Mouse (Mus musculus): Measurements from ENCODE around the gene Gsta1.
"Not testable (repeated sequence)": the region's sequence is repeated elsewhere in the genome, so short reads cannot be mapped to it uniquely, and the experiment has no call there.

The Gsta1 gene

DNA sequence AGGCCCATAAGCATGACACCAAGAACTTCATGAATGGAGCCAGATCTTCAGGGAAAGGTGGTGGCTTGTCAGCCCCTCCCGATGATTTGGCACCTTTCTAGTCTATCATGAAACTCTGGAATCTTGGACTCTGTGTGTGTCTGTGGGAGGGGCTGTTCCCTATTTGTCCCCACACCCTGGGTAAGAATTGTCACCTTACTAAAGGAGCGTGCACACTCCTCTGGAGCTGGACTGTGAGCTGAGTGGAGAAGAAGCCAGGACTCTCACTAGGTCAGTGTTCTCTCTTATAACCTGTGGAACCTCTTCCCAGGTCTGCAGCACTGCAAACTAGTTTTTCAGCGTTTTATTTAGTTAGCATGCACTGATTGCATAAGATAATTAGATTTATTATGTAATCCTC is at the start of gene Gsta1:
TSS of gene Gsta1 (plus strand) at position 196 of the 400 bp plus-strand sequence.
- not testable (repeated sequence) for DNase-seq (ENCODE audit: low spot score)

DNA sequence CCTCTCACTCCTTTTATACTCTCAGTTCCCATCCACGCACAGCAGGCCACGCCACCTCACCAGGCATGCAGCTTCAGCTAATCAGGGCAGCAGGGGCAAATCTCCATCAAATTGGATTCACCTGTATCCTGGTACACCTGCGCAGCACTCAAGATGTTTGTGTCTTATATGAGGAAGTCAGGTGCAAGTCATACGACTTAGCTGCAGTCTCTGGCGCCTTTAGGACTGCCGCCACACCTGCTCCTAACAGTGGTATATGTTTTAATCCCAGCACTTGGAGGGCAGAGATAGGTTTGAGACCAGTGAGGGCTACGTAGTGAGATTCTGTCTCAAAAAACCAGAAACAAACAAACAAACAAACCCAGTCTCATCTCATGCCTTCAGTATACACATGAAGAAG is 48.0 kb upstream of the Gsta1 start, which contains the start of gene Gsta4:
TSS of gene Gsta4 (plus strand) at position 301 of the 400 bp plus-strand sequence.
- DNase-seq (ENCODE audit: low spot score): not testable (repeated sequence)

DNA sequence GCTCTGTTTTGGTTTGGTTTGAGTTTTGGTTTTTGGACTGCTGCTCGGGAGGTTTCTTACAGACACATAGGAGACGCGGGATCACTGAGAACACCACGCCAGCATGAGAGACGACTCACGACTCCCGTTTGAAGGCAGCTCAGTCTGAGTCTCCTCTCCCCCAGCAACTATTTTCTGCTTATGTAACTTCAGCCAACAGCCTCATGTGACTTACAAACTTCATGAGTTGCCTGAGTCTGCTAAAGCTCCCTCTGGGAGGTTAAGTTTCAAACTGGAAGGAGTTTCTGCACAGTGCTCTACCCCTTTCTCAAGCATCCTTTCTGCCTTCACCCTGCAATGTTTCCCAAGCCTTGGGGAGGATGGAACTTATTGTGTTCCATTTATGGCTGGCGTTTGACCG is 44.8 kb upstream of the Gsta1 start:
- no peak for DNase-seq (ENCODE audit: low spot score)

DNA sequence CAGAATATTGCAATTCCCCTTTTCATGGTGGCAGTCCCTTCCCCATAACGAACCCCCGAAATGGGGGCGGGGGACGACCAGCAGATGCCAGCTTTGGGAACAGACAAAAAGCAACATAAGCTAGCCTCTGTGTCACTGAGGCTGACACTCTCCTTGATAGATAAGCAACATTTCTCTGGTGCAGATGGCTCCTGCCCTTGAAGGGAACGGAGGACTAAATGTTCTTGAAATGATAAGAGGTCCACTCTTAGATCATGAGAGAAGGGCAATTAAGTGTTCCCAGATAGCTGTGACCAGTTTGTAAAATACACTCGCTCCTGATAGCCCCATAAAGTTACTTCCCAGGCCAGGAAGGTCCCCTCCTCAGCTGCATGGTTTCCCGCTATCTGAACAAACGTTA is 41.5 kb upstream of the Gsta1 start:
- DNase-seq (ENCODE audit: low spot score): no peak

DNA sequence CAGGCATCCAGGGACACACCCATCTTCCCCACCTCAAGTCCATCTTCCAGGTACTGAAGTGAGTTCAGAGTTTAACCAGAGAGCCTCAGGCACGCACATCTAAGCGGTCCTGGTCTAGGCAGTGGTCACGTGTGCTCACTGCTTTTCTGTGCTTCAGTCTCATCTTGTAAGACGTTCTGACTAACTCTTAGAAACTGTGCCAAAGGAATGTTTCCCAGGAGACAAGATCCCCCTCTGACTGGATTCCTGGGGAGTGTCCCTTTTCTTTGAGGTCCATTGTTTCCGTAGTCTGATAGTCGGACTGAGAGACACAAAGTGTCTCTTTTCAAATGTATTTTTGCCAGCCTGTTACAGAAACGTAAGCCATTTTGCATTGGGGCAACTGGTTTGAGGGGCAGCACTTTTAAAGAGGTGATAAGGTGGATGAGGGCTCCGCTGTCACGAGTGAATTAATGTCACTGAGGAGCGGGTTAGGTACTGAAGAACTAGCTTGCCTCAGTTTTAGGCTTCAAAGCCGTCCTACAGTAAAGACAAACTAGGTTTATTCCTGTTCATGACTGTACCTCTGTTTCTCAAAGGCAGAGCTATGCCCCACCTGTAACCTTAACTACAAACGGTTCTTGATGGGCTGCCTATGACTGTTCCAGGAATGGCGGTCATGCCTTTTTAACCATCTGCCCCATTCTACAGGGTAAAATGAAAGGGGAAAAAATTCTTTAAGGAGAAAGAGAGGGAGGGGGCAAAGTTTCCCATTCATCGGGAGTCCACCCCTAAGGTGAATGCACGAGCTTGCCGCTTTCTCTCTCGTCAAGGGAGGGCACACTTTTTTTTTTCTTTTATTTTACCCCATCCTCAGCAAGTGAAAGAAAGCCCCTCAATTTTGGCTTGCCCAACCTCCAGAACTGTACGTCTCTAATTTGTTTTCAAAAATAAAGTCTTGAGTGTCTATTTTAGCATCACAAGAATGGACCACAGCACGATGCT is 39.5 kb upstream of the Gsta1 start:
- DNase-seq (ENCODE audit: low spot score): peak; percentile 61

DNA sequence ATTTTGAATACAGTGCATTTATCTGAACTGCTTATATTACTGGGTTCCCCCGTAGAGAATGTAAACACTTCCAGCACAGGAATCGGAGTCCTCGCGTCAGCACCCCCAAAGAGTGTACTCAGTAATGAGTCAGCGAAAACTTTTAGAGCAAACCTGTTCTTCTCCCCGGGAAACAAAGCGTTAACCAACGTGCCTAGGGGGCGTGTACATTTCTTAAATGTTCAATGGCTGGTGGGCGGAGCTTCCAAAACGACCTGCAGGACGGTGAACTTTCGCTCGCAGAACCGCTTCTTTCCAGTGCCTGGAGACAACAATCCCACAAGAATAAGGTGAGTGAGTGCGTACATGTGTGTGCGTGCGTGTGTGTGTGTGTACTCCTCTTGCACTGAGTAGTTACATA is 38.7 kb upstream of the Gsta1 start:
- peak; percentile 95 for DNase-seq (ENCODE audit: low spot score)

DNA sequence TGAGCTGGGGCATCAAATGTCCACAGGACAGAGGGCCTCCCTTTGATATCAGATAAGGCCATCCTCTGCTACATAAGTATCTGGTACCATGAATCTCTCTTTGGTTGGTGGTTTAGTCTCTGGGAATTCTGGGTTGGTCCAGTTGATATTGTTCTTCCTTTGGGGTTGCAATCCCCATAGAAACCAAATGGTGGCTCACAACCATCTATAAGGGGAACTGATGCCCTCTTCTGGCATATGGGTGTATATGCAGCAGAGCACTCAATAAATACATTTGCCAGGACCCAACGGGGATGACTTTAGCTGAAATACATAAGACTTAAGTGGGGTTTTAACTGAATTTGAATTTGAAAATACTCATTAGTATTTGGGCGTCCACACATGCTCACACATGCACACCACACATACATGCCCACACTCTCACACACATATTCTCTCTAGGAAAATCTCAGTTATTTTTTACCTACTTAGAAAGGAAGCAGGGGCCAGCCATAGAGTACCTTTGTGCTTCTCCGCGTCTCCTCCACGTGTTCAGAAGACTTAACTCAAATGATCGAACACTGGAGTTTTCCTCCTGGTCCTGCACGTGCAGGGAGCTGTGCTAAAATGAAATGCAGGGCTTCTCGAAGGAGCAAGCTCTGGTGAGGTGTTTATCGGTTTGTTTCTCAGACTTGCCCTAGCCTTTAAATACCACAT is 36.4 kb upstream of the Gsta1 start:
- peak; percentile 87 for DNase-seq (ENCODE audit: low spot score)

DNA sequence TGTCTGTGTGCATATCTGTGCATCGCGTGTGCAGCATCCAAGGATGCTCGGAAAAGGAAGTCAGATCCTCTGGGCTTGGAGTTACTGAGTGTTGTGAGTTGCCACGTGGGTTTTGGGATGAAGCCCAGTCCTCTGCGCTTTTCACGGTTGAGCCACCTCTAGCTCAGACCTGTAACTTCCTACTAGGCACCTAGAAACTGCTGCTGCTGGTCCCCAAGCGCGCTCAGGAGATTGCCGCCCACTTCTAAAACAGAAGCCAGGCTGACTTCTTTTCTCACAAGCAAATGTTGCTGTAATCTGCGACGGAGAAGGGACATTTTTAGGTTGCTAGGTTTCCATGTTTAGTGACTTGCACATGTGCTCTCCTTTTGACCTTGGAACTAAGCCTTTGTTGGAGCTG is 35.4 kb upstream of the Gsta1 start:
- no peak for DNase-seq (ENCODE audit: low spot score)

DNA sequence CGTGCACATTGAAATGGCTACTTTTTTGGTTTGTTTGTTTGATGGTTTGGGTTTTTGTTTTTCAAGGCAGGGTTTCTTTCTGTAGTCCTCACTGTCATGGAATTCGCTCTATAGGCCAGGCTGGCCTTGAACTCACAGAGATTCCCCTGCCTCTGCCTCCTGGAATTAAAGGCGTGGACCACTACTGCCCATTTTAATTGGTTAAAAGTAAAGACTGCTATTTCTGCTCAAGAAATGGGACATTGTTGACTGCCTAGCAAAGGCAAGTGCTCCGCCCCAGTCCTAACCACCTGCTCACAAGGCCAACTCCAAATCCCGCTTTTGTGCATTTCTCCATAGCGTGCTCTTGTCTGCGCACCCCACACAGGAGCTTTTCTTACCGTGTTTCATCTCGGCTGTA is 32.7 kb upstream of the Gsta1 start:
- no peak for DNase-seq (ENCODE audit: low spot score)

DNA sequence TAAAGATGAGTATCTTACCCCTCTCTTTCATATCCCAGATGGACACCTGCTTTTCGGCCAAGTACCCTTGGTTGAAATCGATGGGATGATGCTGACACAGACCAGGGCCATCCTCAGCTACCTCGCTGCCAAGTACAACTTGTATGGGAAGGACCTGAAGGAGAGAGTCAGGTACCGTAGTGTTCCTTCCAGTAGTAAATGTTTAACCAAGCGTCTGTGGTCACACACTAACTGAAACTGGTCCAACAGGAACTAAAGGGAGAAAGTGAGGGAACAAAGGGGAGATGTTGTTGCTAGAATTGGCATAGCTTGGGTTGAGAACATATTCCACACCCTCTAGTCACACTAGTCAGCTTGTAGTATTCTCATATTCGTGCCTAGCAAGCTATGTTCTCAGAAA is 26.3 kb upstream of the Gsta1 start:
- no peak for DNase-seq (ENCODE audit: low spot score)

DNA sequence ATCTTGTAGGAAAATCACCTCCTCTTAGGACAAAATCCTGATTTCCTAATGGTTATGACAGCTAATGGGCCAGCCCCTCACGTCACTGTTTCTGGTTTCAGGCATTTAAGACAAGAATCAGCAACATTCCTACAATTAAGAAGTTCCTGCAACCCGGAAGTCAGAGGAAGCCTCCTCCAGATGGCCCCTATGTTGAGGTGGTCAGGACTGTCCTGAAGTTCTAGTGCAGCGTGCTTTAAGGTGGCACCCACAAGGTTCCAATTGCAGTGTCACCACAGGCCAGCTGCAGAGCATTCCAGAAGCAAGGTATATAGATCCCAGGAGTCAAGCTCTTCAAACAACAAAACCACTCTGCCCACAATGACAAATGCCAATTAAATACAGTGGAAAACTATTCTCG is 21.5 kb upstream of the Gsta1 start:
- DNase-seq (ENCODE audit: low spot score): no peak

DNA sequence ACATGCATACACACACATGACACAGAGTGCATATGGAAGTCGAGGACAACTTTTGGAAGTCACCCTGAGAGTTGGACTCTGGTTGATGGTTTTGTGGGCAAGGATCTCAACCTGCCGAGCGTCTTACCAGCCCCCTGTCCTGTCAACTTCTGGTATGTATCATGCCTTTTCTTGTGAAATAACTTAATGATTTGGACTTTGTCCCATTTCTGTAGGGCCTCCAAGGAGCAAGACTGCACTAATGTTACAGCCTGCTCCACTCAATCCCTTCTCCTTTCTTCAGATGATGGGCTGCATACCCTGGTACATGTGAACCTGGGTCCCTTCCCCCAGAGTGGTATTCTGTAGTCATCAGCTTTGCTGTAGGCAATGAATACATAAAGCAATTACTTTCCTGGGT is 20.4 kb upstream of the Gsta1 start:
- DNase-seq (ENCODE audit: low spot score): no peak

DNA sequence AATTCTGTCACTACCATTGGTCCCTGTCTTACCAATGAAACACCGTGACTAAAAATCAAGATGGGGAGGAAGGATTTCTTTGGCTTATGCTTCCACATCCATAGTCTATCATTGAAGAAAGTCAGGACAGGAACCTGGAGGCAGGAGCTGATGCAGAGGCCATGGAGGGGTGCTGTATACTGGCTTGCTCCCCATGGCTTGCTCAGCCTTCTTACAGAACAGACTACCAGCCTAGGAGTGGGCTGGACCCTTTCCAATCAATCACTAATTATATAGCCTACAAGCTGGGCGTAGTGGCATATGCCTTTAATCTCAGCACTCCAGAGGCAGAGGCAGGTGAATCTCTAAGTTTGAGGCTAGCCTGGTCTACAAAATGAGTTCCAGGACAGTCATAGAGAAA is 19.6 kb upstream of the Gsta1 start:
- DNase-seq (ENCODE audit: low spot score): no peak

DNA sequence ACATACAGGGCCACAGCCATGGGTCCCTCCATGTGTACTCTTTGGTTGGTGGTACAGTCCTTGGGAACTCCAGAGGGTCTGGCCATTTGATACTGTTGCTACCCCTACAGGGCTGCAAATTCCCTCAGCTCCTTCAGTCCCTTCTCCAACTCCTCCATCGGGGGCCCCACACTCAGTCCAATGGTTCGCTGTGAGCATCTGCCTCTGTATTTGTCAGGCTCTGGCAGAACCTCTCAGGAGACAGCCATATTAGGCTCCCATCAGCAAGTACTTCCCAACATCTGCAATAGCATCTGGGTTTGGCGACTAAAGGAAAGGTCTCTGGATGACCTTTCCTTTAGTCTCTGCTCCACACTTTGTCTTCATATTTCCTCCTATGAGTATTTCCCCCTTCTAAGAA is 18.9 kb upstream of the Gsta1 start:
- DNase-seq (ENCODE audit: low spot score): no peak

DNA sequence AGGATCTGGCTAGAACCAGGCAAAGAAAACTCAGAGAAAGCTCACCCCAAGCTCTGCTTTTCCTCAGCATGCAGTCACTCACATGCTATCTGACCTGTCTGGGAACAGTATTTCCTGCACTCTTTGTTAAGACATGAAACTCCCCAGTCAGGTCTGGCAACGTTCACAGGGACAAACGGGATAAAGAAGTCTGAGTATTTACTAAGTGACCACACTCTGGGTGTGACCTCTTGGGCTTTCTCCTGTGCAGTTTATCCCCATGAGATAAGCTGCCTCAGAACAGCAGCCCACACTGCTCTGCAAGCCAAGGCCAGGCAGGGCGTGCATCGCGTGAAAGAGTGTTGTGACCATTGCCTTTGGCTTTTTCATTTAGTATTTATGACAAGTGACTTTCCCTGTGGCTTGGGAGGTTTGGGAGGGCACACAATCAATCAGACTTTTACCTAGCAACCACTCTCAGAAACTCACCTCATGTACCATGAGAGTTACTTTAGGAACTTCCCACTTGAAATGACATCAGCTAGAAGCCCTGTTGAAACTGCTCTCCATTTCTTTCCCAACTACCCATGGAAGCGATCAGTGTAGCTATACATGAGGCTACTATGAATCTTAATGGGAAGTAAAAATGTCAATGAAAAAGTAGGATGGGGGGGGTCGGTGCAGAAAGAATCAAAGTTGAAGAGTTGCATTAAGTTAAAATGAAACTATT is 18.0 kb upstream of the Gsta1 start:
- no peak for DNase-seq (ENCODE audit: low spot score)

DNA sequence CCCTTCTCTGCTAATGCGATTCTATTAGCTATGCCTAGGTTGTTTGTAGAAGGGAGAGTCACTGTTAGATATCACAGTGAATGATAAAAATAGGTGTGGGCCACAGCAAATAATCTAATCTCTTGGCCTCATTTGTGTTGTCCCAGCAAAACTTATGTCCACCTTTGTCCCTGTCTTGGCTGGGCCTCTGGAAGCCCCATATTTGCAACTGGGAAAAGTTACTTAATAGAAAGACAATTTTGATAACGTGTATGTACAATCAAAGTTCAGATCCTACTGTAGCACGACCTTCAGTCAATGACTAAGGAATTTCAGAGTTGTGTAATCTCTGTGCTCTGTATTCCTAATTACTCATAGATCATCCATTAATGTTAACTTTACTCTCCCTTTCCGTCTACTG is 13.4 kb upstream of the Gsta1 start:
- no peak for DNase-seq (ENCODE audit: low spot score)

DNA sequence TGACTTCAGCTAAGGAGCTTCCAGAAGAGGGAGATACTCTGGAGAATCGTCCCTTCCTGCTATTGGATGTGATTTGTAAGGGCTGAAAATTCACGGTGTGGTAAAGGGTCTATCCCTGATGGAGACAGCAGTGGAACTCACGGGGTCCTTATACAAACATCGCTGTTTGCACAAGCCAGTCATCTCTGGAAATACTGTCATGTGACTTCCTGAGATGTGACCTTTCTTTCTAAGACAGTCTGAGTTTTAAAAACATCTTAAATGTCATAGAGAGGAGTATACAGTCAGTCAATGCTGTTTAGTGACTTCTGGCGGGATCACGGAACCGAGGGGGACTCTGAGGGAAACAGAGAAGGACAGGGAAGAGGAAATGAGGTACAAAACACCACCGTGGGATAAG is 7.8 kb upstream of the Gsta1 start:
- DNase-seq (ENCODE audit: low spot score): no peak

DNA sequence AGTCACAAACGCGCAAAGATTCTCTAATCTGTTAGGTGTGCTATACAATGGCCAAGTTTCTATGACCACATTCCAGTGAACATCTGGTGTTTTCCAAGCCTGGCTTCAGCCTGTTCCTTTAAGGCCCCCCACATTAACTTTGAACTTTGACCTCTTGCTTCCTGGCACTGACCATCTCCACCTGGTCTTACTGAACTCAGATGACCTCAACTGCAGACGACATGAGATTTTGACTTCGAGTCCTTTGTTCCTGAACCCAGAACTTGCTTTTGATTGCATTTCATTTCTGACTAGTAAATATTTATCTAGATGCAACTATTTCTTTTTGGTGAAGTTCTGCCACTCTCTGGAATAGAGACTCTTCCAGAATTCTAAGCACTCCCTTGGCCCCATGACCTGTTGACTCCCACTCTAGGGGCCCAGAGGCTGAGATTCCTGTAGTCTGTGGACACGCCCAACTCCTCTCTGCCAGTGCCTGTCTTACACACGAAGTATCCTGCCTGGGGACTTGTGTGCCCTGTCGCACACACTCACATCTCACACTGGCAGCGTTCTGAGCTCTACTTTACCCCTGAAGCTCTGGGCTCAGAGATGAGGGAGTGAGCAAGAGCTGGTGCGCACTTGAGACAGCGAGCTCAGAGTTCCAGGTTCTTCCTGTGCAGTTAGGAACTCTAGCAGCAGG is 7.1 kb upstream of the Gsta1 start:
- peak; percentile 67 for DNase-seq (ENCODE audit: low spot score)

DNA sequence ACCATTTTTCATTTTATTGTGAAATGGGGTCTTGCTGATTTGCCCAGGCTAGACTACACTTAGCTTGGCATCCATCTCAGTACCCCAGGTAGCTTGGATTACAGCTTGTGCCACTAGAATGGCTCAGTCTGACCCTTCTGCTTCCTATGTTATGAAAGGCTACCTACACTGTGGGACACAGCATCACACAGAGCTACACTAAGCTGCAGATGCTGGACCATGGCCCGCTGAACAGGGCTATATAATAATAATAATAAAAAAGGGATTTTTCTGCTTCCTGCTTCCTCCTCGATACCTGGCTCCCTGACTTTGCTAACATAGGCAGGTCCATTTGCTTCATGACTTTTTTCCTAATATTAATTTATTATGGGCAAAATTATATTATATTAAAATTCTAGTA is 6.0 kb upstream of the Gsta1 start:
- no peak for DNase-seq (ENCODE audit: low spot score)

DNA sequence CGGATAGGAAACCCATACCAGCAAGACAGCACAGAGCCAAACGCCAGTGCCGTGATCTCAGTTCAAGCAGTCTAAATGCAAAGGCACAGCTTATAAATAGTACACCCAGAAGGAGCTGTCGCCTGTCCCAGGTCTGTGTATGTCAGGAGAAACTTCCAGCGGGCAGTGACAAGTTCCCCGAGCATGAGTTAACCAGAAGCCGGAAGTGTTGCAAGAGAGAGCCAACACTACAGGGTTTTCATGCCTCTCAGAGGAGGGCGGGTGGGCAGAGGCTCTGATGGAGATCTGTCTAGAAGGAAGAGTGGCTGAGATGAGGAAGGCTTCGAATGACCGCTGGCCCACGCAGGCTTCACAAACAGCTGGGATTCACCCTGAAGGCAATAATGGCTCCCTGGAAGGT is 5.2 kb upstream of the Gsta1 start:
- DNase-seq (ENCODE audit: low spot score): no peak

DNA sequence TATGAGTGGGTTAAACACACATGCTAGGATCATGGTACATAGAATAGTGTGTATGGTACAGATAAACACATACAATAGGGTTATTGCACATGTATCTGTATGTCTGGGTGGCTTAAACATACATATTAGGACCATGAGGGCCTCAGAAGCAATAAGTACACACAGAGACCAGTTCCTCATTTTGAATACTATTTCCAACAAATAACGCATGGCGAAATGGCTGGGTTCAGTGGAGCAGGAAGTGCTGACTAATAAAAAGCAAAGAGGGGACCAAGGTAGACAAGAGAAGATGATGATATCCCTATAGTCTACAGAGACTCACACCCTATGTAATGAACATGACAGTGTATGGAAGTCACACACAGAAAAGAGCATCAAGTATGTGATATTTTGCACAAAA is 2.3 kb upstream of the Gsta1 start:
- no peak for DNase-seq (ENCODE audit: low spot score)

DNA sequence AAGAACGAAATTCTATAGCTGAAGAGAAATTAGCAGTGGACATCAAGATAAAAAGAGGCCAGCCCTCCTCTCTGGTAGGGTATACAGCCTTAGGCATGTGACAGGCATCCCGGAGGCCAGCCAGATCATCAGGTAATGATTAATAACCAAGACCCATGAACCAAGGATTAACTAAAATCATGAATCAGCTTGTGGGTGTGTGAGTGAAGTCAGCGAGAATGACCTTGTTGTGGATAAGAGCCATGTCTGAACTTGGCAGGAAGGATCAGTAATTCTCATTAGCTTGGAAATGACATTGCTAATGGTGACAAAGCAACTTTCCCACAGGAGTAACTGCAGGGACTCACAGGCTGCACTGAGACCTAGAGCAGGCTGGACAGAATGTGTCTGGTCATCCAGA is 798 bp upstream of the Gsta1 start:
- not testable (repeated sequence) for DNase-seq (ENCODE audit: low spot score)

Measured in embryo, embryonic 10 days (tissue).